Mouse (Mus musculus): Measurements from ENCODE around the gene Gm45208.
A peak's percentile ranks its signal among the peaks of the same experiment; 100 is the strongest.

The Gm45208 gene

DNA sequence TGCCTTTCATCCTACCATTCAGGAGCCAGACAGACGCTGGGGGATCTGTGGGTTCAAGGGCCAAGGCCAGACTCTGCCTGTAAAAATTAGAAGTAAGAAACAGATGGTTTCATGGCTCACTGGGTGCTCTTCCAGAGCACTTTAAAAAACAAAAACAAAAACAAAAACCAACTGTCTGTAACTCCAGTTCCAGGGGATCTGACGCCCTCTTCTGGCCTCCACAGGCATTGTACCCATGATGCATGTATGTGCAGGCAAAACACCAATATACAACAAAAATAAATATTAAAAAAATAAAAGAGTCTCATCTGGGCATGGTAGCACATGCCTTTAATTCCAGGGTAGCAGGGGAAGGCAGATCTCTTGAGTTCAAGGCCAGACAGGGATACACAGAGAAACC, 50.7 kb downstream of the Gm45208 start:
- DNase-seq (ENCODE audit: low read depth): peak; percentile 41

DNA sequence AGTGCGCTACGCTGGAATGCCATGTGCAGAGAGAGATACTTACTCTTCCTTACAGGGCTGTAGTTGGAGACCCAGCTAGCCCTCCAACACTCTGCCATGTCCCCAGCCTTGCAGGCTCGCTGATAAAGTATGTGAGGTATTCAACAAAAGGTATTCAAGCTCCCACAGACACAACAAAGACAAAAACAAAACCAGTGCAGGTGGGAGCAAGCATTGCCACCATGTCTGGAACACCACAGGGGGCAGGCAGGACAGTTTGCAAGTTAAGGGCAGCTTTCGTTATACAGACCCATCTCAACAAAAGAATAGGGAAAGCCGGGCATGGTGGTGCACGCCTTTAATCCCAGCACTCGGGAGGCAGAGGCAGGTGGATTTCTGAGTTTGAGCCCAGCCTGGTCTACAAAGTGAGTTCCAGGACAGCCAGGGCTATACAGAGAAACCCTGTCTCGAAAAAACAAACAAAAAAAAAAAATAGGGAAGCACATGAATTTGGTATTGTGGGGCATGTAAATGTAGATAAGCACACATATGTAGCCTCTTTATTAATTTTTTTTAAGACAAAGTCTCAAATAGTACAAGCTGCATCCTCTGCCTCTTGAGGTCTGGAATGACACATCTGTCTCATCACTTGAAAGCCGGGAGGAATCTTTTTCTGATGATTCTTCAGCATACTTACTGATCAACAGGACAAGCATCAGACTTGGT, 53.6 kb downstream of the Gm45208 start:
- DNase-seq (ENCODE audit: low read depth): no peak

DNA sequence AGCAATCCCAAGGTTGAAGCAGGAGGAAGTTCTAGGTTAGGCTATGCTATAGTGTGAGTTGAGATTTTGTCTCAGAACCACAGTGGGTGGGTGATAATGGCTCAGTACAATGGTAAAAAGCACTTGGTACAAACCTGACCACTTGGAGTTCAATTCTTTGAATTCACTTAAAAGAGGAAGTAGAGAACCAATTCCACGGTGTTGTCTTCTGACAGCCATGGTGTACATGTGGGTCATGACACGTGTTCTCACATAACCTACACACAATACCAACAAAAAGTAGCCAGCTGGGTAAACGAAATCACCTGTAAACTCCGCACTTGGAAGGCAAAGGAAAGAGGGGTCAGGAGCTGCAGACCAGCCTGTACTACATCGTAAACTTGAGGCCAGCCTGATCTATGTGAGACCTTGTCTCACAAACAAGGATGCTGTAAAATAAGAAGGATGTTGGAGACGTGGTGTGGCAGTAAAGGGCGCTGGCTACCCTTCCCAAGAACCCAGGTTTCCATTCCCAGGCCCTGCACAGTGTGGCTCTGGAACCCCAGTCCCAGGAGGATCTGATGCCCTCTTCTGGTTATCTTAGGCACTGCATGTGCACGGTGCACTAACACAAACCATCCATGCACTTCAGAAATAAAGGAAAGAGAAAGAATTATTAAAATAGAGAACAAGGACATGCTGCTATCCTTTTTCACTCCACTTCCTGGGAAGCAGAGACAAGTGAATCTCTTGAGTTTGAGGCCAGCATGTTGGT, 54.5 kb downstream of the Gm45208 start:
- peak; percentile 77 for DNase-seq (ENCODE audit: low read depth)

DNA sequence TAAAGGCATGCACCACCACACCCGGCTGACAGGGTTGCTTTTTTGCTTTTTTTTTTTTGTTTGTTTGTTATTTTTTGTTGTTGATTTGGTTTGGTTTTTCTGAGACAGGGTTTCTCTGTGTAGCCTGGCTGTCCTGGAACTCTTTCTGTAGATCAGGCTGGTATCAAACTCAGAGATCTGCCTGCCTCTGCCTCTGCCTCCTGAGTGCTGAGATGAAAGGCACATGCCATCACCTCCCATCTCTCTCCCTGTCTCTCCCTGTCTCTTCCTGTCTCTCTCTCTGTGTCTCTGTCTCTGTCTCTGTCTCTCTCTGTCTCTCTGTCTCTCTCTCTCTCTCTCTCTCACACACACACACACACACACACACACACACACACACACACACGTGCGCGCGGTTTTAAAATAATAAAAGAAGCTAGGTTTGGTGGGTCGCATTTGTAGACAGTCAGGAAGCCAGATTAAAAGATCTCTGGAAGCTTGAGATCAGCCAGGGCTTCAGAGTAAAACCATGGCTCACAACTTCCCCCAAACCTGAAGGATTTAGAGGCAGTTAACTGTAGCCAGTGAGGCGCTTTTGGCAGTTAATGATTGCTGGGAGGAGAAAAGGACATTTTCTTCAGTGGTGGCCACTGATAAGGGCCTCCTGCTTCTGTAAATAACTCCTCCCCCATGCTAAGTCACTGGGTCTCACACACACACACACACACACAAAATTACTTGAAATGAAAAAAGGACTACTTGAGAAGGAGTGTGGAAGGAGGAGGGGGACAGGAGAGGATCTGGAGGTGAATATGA, 56.6 kb downstream of the Gm45208 start:
- no peak for DNase-seq (ENCODE audit: low read depth)

DNA sequence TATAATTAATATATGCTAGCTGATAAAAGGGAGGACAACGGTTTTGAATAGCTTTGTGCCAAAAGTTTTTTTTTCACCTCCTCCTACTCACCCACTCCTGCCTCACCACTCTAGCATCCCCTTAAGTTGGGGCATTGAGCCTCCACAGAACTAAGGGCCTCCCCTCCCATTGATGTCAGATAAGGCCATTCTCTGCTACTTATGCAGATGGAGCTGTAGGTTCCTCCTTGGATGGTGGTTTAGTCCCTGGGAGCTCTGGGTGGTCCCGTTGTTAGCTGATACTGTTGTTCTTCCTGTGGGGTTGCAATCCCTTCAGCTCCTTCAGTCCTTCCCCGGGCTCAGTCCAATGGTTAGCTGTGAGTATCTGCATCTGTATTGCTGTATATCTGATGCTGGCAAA, 57.2 kb downstream of the Gm45208 start:
- DNase-seq (ENCODE audit: low read depth): no peak
